Mouse (Mus musculus) E14TG2a.4 (cell line): ENCODE measurements around the gene Pxn.

Experiments used
- CTCF ChIP-seq: conservative IDR thresholded peaks from 2 replicates; pipeline ENCODE4 v1.5.1; 2014; ENCODE audit warnings: low read length
- NANOG ChIP-seq: IDR thresholded peaks from 2 replicates; pipeline ENCODE4 v1.6.1; 2014; ENCODE audit warnings: borderline replicate concordance, low read length, mixed read lengths

- TF ChIP-seq CTCF (no peak), NANOG (no peak)
Observed at GRCm38 (mm10) chr5:115591506-115591905, 85.0 kb downstream of the Pxn start.
